Mouse (Mus musculus) neural tube, embryonic 14.5 days (tissue): Measurements from ENCODE around the gene Crmp1. TPM values are rescaled to one million over a fixed set of nuclear protein-coding genes. Genes with fewer than 3 reads are reported as not detected.

Source experiments
- ATAC-seq: fragments of 200-750 bp; cut with Nextera tagmentation; 2 replicates; pipeline ENCODE4 v1.8.0; 2017; ENCODE audit warnings: low read depth, mild to moderate bottlenecking, moderate TSS enrichment, moderate library complexity
- H3K27ac ChIP-seq: fragments of 300-500 bp; sonication (generic); 2 replicates; pipeline ENCODE4 v1.5.1; 2014; ENCODE audit warnings: low read depth, mild to moderate bottlenecking, control low read depth, low read length, moderate library complexity, mixed read lengths
- H3K27me3 ChIP-seq: fragments of 300-500 bp; sonication (generic); 2 replicates; pipeline ENCODE4 v1.6.1; 2014; ENCODE audit warnings: low read length; ENCODE audit not compliant: control insufficient read depth, insufficient read depth
- H3K36me3 ChIP-seq: fragments of 300-500 bp; sonication (generic); 2 replicates; pipeline ENCODE4 v1.6.1; 2014; ENCODE audit warnings: low read length, mixed read lengths; ENCODE audit not compliant: control insufficient read depth, insufficient read depth
- H3K4me1 ChIP-seq: fragments of 300-500 bp; sonication (generic); 2 replicates; pipeline ENCODE4 v1.6.1; 2014; ENCODE audit warnings: low read length; ENCODE audit not compliant: control insufficient read depth, insufficient read depth
- H3K4me2 ChIP-seq: fragments of 300-500 bp; sonication (generic); 2 replicates; pipeline ENCODE4 v1.6.1; 2014; ENCODE audit warnings: mild to moderate bottlenecking, low read depth, low read length, control low read depth
- H3K4me3 ChIP-seq: fragments of 300-500 bp; sonication (generic); 2 replicates; pipeline ENCODE4 v1.5.1; 2014; ENCODE audit warnings: low read depth, low read length, control low read depth, mixed read lengths
- H3K9ac ChIP-seq: fragments of 300-500 bp; sonication (generic); replicated peaks from 2 replicates; pipeline ENCODE4 v1.6.1; 2014; ENCODE audit warnings: low read depth, mild to moderate bottlenecking, control low read depth, low read length, mixed read lengths
- H3K9me3 ChIP-seq: fragments of 300-500 bp; sonication (generic); 2 replicates; pipeline ENCODE4 v1.6.1; 2016; ENCODE audit warnings: low read length; ENCODE audit not compliant: control insufficient read depth
- WGBS: fragments of 180-500 bp; shearing (Covaris S2); extraction: QIAGEN DNeasy Blood & Tissue Kit; methylation state at CpG from one replicate; pipeline ENCODE4 v1.1.7; 2014; 5-methylcytosine and 5-hydroxymethylcytosine counted together
- polyA plus RNA-seq: library from polyadenylated mRNA; unstranded; fragments of >200 nt; fragmentation: Nextera tagmentation; extraction: Ambion mirVana; gene quantifications from 2 replicates; pipeline ENCODE4 v1.2.1, GENCODE M21; 2014

Crmp1 gene
- polyA plus RNA-seq, 1 experiment from 2014 or later, result 908 TPM

GRCm38 (mm10) chr5:37244161-37244560 is 2.4 kb downstream of the Crmp1 start:
- Histone ChIP-seq H3K36me3 (no peaks in the 10 kb centered on the region), H3K4me2 (peak overlapping the region; percentile 94), H3K27ac (peak overlapping the region; percentile 92), H3K4me3 (peak overlapping the region; percentile 81), H3K9ac (peak overlapping the region; percentile 83), H3K9me3 (no peaks in the 10 kb centered on the region), H3K4me1 (peaks cover 37% of the 10 kb centered on the region), H3K27me3 (peaks cover 6% of the 10 kb centered on the region; the same call in 1 of the 2 replicates)
- ATAC-seq, result peak; percentile 43
- under 1% methylated on average over 13 of the region's 13 CpGs for WGBS

DNA sequence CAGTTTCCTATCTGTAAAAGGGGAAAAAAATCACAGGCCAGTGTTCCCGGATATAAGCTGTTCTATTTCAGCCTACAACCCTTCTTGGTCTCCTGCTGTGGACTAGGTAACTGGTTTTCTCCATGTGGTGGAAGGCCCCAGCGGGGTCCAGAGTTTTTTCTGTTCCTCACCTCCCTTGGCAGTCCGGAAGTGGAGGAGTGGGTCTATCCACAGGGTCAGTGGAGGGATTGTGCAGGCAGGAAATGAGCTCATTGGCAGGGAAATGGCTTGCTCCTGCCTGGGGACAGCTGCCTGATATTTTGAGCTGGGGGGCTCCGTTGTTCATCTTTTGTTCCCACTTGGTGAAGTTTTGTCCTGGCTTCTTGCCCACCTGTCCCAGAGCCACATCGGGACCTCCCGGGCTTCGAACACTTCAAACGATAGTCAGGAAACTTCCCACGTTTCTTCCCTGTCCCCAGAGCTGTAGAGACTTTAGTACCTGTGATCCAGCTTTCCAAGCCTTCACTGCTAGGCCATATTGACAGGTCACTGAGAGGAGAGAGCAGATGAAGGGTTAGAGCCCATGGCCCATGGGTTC is 3.0 kb downstream of the Crmp1 start:
- peak overlapping the region; percentile 92 for H3K27ac ChIP-seq
- no peaks in the 10 kb centered on the region for H3K9me3 ChIP-seq
- peaks cover 38% of the 10 kb centered on the region for H3K4me1 ChIP-seq
- peak overlapping the region; percentile 94 for H3K4me2 ChIP-seq
- no peak for ATAC-seq
- peak overlapping the region; percentile 71 for H3K9ac ChIP-seq
- WGBS, result 33% methylated on average over 9 of the region's 9 CpGs
- H3K4me3 ChIP-seq, result peak overlapping the region; percentile 81
- H3K27me3 ChIP-seq, result peaks cover 6% of the 10 kb centered on the region; the same call in 1 of the 2 replicates
- no peaks in the 10 kb centered on the region for H3K36me3 ChIP-seq

DNA sequence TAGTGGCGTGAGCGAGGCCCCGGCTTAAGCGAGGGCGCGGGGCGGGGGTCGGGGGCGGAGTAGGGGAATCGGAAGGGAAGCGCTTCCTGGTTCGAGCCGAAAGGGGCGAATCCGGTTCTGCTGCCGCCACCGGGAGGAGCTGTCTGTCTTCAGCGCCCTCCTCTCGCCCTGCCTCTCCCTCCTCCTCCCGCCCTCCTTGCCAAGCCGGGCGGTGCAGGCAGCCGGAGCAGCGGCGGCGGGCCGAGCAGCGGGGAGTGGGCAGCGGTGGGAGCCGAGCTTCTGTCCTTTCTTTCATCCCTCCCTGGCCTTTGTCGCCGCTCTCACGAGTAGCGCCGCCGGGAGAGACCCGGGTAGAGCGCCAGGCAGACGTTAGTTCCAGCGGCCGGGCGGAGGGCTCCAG is 3.9 kb downstream of the Crmp1 start:
- no peaks in the 10 kb centered on the region for H3K36me3 ChIP-seq
- H3K27me3 ChIP-seq, result peaks cover 6% of the 10 kb centered on the region; the same call in 1 of the 2 replicates
- H3K9me3 ChIP-seq, result no peaks in the 10 kb centered on the region
- peak overlapping the region; percentile 92 for H3K27ac ChIP-seq
- peak; percentile 45 for ATAC-seq
- H3K4me1 ChIP-seq, result peaks cover 37% of the 10 kb centered on the region
- under 1% methylated on average over 37 of the region's 42 CpGs for WGBS
- H3K4me3 ChIP-seq, result peak overlapping the region; percentile 81
- peak overlapping the region; percentile 71 for H3K9ac ChIP-seq
- H3K4me2 ChIP-seq, result peak overlapping the region; percentile 94

DNA sequence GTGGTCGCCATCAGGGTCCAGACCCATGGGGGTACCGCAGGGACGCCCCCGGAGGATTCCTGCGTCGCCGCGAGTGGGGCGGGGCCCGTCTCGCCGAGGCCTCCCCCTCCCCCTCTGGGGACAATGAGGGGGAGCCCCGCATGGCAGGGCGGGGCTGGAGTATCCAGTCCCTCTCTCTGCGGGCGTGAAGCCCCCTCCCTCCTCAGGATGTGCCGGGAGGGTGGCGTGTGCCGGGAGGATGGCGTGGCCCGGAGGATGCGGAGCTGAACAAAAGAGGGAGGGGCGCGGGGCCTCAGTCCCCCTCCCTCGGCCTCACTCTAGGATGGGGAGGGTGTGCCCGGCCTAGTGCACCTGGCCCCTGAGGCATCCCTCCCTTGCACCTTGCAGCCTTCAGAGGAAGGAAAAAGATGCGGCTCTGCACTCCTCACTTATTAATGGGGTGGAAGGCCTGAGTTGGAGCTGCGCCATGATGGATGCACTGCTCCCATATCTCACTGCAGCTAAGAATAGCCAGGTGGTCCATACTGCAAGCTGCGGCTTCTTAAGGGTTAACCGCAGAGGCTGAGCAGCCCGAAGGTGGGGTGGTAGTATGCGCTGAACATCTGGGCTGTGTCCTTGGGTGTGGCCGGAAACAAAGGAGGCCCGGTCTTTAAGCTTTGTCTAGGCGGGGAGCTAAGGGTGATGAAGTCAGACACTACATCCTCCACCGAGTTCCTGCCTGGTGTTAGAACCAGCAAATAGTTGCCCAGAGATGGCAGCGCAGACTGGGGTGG is 4.6 kb downstream of the Crmp1 start:
- under 1% methylated on average over 35 of the region's 37 CpGs for WGBS
- peak overlapping the region; percentile 94 for H3K4me2 ChIP-seq
- peaks cover 6% of the 10 kb centered on the region; the same call in 1 of the 2 replicates for H3K27me3 ChIP-seq
- H3K27ac ChIP-seq, result peak overlapping the region; percentile 92
- H3K9me3 ChIP-seq, result no peaks in the 10 kb centered on the region
- peak; percentile 44 for ATAC-seq
- no peaks in the 10 kb centered on the region for H3K36me3 ChIP-seq
- H3K9ac ChIP-seq, result peak overlapping the region; percentile 71
- H3K4me1 ChIP-seq, result peaks cover 38% of the 10 kb centered on the region
- peak overlapping the region; percentile 81 for H3K4me3 ChIP-seq

- 46% methylated on average over 4 of the region's 4 CpGs for WGBS
- Histone ChIP-seq H3K9me3 (no peaks in the 10 kb centered on the region), H3K4me3 (peak overlapping the region; percentile 81), H3K27me3 (no peaks in the 10 kb centered on the region), H3K27ac (peak overlapping the region; percentile 66; the same call in 1 of the 2 replicates), H3K9ac (peak overlapping the region; percentile 71), H3K4me2 (peak overlapping the region; percentile 94), H3K36me3 (no peaks in the 10 kb centered on the region), H3K4me1 (peaks cover 35% of the 10 kb centered on the region)
- ATAC-seq, result no peak
Observed at GRCm38 (mm10) chr5:37247456-37247855, 5.7 kb downstream of the Crmp1 start.

- H3K4me3 ChIP-seq, result peak overlapping the region; percentile 81; the same call in 1 of the 2 replicates
- ATAC-seq, result no peak
- H3K9me3 ChIP-seq, result no peaks in the 10 kb centered on the region
- no peaks in the 10 kb centered on the region for H3K36me3 ChIP-seq
- H3K27me3 ChIP-seq, result no peaks in the 10 kb centered on the region
- 58% methylated on average over 3 of the region's 3 CpGs for WGBS
- peak overlapping the region; percentile 94 for H3K4me2 ChIP-seq
- H3K27ac ChIP-seq, result peak overlapping the region; percentile 16; the same call in 1 of the 2 replicates
- H3K4me1 ChIP-seq, result peaks cover 35% of the 10 kb centered on the region
- peak overlapping the region; percentile 1; the same call in 1 of the 2 replicates for H3K9ac ChIP-seq
Observed at GRCm38 (mm10) chr5:37248870-37249269, 7.1 kb downstream of the Crmp1 start.

DNA sequence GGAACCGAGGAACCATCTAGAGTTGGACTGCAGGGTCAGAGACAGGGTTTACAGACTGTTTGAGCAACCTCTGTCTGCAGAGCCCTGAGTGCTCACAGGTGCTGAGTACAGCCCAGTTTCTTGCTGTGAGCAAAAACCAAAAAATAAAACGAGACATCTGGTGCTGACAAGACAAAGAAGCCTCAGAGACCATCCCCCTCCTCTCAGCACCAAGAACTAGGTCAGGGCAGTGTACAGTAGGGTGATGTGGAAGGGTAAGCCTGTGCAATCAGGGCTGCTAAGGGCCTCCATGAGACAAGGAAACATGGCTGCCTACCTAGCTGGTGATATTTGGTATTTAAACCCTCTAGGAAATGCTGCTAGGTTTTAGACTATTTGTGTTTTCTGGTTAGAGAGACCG is 9.9 kb downstream of the Crmp1 start:
- Histone ChIP-seq H3K9me3 (no peaks in the 10 kb centered on the region), H3K4me1 (peaks cover 38% of the 10 kb centered on the region), H3K27ac (no peak overlapping the region), H3K4me3 (no peak overlapping the region), H3K36me3 (no peaks in the 10 kb centered on the region), H3K4me2 (no peak overlapping the region), H3K9ac (no peak overlapping the region), H3K27me3 (no peaks in the 10 kb centered on the region)
- WGBS, result 75% methylated on average over 3 of the region's 3 CpGs
- no peak for ATAC-seq

- Histone ChIP-seq H3K9ac (no peak overlapping the region), H3K4me3 (no peak overlapping the region), H3K9me3 (no peaks in the 10 kb centered on the region), H3K36me3 (no peaks in the 10 kb centered on the region), H3K4me2 (no peak overlapping the region), H3K27me3 (no peaks in the 10 kb centered on the region), H3K4me1 (peaks cover 43% of the 10 kb centered on the region), H3K27ac (no peak overlapping the region)
- no peak for ATAC-seq
- 87% methylated on average over 9 of the region's 9 CpGs for WGBS
Observed at GRCm38 (mm10) chr5:37252101-37252804, 10.5 kb downstream of the Crmp1 start.
